Mouse (Mus musculus) brain, embryonic 14.5 days (tissue): ENCODE data around the gene Lnp1.

Experiments used
- CTCF ChIP-seq: fragments of 200-500 bp; IDR thresholded peaks from 2 replicates; pipeline ENCODE4 v1.5.1; 2012; ENCODE audit warnings: inconsistent platforms, mild to moderate bottlenecking, moderate library complexity, borderline replicate concordance; ENCODE audit not compliant: insufficient read depth, insufficient read length; ENCODE audit errors: extremely low read depth
- POLR2A ChIP-seq: fragments of 200-500 bp; IDR thresholded peaks from 2 replicates; pipeline ENCODE4 v1.6.1; 2012; ENCODE audit warnings: mild to moderate bottlenecking, inconsistent platforms, borderline replicate concordance; ENCODE audit not compliant: poor library complexity, insufficient read depth, insufficient read length, severe bottlenecking; ENCODE audit errors: extremely low read depth

- TF ChIP-seq CTCF (no peak), POLR2A (no peak)
These were observed 60.3 kb downstream of the Lnp1 start for GRCm38 (mm10) chr16:56867591-56867990.
